Comparison of ENCODE assay signal across 13 mouse cellular contexts in genomic region chr5:128684621-128685020, GRCm38 (mm10). TPM values are rescaled to one million over a fixed set of nuclear protein-coding genes. Genes with fewer than 3 reads are reported as not detected.
DNase-seq lines count a peak whose midpoint lies in the region; ATAC-seq and TF ChIP-seq lines count a peak whose summit lies in the region.
"Had no signal": no experiment of that assay in that cellular context is flagged by ENCODE, and none has a peak within 500 bp of the region (broad histone marks: within the 10 kb centered on the region; RNA-seq: fewer than 3 reads in every experiment).

No protein-coding gene starts in this region.

- no peak overlapping the region for H3K4me3 ChIP-seq in lung, embryonic 14.5 days (ENCODE audit: low read depth, low read length)
- H3K4me3 ChIP-seq in forebrain, embryonic 11.5 days (ENCODE audit: low read depth, low read length): no peak overlapping the region
- H3K4me3 ChIP-seq in limb, embryonic 12.5 days (replicated peaks): peak overlapping the region; percentile 17; the same call in 1 of the 2 replicates
- no peak overlapping the region for H3K4me3 ChIP-seq in neural tube, embryonic 13.5 days
- H3K4me3 ChIP-seq in heart, embryonic 12.5 days: no peak overlapping the region

- TF ChIP-seq CTCF in lung, embryonic 14.5 days (IDR thresholded peaks at IDR 0.05; ENCODE audit: low read depth): no peak

- no peak overlapping the region for H3K27ac ChIP-seq in lung, embryonic 14.5 days (ENCODE audit: low read depth)
- H3K27ac ChIP-seq in forebrain, embryonic 11.5 days (ENCODE audit: low read depth, low read length): no peak overlapping the region
- H3K27ac ChIP-seq in limb, embryonic 12.5 days: peak overlapping the region; percentile 50
- no peak overlapping the region for H3K27ac ChIP-seq in neural tube, embryonic 13.5 days (replicated peaks)
- H3K27ac ChIP-seq in heart, embryonic 12.5 days (ENCODE audit: poor library complexity, severe bottlenecking): no peak overlapping the region

- 10% methylated on average over 15 of the region's 15 CpGs for WGBS in lung, embryonic 14.5 days
- 9% methylated on average over 15 of the region's 15 CpGs for WGBS in forebrain, embryonic 11.5 days
- WGBS in limb, embryonic 12.5 days: 12% methylated on average over 15 of the region's 15 CpGs
- 2% methylated on average over 15 of the region's 15 CpGs for WGBS in neural tube, embryonic 13.5 days
- WGBS in heart, embryonic 12.5 days: 28% methylated on average over 15 of the region's 15 CpGs

- H3K9ac ChIP-seq in lung, embryonic 14.5 days: no peak overlapping the region
- no peak overlapping the region for H3K9ac ChIP-seq in forebrain, embryonic 11.5 days (ENCODE audit: low read length)
- H3K9ac ChIP-seq in limb, embryonic 12.5 days (replicated peaks): no peak overlapping the region
- H3K9ac ChIP-seq in neural tube, embryonic 13.5 days: no peak overlapping the region
- no peak overlapping the region for H3K9ac ChIP-seq in heart, embryonic 12.5 days
- H3K9ac ChIP-seq: liver, postnatal 0 days had no signal

- no peaks in the 10 kb centered on the region for H3K36me3 ChIP-seq in lung, embryonic 14.5 days (ENCODE audit: insufficient read depth)
- H3K36me3 ChIP-seq in forebrain, embryonic 11.5 days (ENCODE audit: control insufficient read depth, insufficient read depth, low read length): no peaks in the 10 kb centered on the region
- no peaks in the 10 kb centered on the region for H3K36me3 ChIP-seq in limb, embryonic 12.5 days
- H3K36me3 ChIP-seq in neural tube, embryonic 13.5 days: no peaks in the 10 kb centered on the region
- H3K36me3 ChIP-seq in heart, embryonic 12.5 days: no peaks in the 10 kb centered on the region

- peaks cover 6% of the 10 kb centered on the region for H3K4me1 ChIP-seq in lung, embryonic 14.5 days (ENCODE audit: insufficient read depth)
- H3K4me1 ChIP-seq in forebrain, embryonic 11.5 days (replicated peaks; ENCODE audit: control insufficient read depth, insufficient read depth, low read length): no peaks in the 10 kb centered on the region
- peaks cover 11% of the 10 kb centered on the region; the same call in 1 of the 2 replicates for H3K4me1 ChIP-seq in limb, embryonic 12.5 days (replicated peaks)
- H3K4me1 ChIP-seq in neural tube, embryonic 13.5 days (replicated peaks): peaks cover 11% of the 10 kb centered on the region
- H3K4me1 ChIP-seq in heart, embryonic 12.5 days (replicated peaks): no peaks in the 10 kb centered on the region

- peak overlapping the region; percentile 50 for H3K4me2 ChIP-seq in lung, embryonic 14.5 days
- peak overlapping the region; percentile 16; the same call in 1 of the 2 replicates for H3K4me2 ChIP-seq in forebrain, embryonic 11.5 days (ENCODE audit: low read depth, low read length, severe bottlenecking)
- H3K4me2 ChIP-seq in limb, embryonic 12.5 days: peak overlapping the region; percentile 50
- H3K4me2 ChIP-seq in neural tube, embryonic 13.5 days: peak overlapping the region; percentile 34
- no peak overlapping the region for H3K4me2 ChIP-seq in heart, embryonic 12.5 days

- peak; percentile 85 for DNase-seq in lung, embryonic 14.5 days
- DNase-seq in lung, postnatal 14 days: no peak
- DNase-seq in forebrain, embryonic 11.5 days (ENCODE audit: low spot score): peak; percentile 62
- no peak for DNase-seq in natural killer cell, adult 2 months (ENCODE audit: low spot score in 2 of 2)
- DNase-seq in frontal cortex, postnatal 25 days (ENCODE audit: low spot score in 2 of 2): no peak
- DNase-seq: cerebellum, adult 11 months; gastrocnemius, postnatal 10 days; liver, postnatal 0 days had no signal

- H3K9me3 ChIP-seq in lung, embryonic 14.5 days (ENCODE audit: low read depth, low read length): no peaks in the 10 kb centered on the region; the same call in 1 of the 2 replicates
- peaks cover 6% of the 10 kb centered on the region; the same call in 1 of the 2 replicates for H3K9me3 ChIP-seq in forebrain, embryonic 11.5 days (ENCODE audit: control insufficient read depth, low read length)
- peaks cover 11% of the 10 kb centered on the region; the same call in 1 of the 2 replicates for H3K9me3 ChIP-seq in limb, embryonic 12.5 days
- peaks cover 21% of the 10 kb centered on the region; the same call in 1 of the 2 replicates for H3K9me3 ChIP-seq in neural tube, embryonic 13.5 days
- H3K9me3 ChIP-seq in heart, embryonic 12.5 days (replicated peaks): peaks cover 17% of the 10 kb centered on the region

- peak; percentile 89 for ATAC-seq in lung, embryonic 14.5 days (ENCODE audit: insufficient read depth)
- ATAC-seq in forebrain, embryonic 11.5 days (replicated peaks; ENCODE audit: low FRiP score): peak; percentile 42
- ATAC-seq in limb, embryonic 12.5 days (ENCODE audit: insufficient number of reproducible peaks, insufficient read depth, low FRiP score, low TSS enrichment, low read depth): no peak; the same call in 1 of the 2 replicates
- ATAC-seq in neural tube, embryonic 13.5 days (ENCODE audit: low read depth): peak; percentile 59; the same call in 1 of the 2 replicates
- no peak for ATAC-seq in heart, embryonic 12.5 days (ENCODE audit: insufficient number of reproducible peaks, low FRiP score)
- ATAC-seq: liver, postnatal 0 days had no signal

- no peaks in the 10 kb centered on the region for H3K27me3 ChIP-seq in lung, embryonic 14.5 days (ENCODE audit: insufficient read depth, low read length)
- H3K27me3 ChIP-seq in forebrain, embryonic 11.5 days (ENCODE audit: control insufficient read depth, insufficient read depth, low read length): no peaks in the 10 kb centered on the region
- no peaks in the 10 kb centered on the region for H3K27me3 ChIP-seq in limb, embryonic 12.5 days
- H3K27me3 ChIP-seq in neural tube, embryonic 13.5 days: no peaks in the 10 kb centered on the region
- H3K27me3 ChIP-seq in heart, embryonic 12.5 days (replicated peaks): peaks cover 11% of the 10 kb centered on the region; the same call in 1 of the 2 replicates
- H3K27me3 ChIP-seq: CH12.LX had no signal

RNA-seq across cellular contexts. Expression of gene Piwil1, which starts 17.7 kb away (rescaled TPM):
- polyA plus RNA-seq in lung, embryonic 14.5 days (2014; fragmentation: Nextera tagmentation; extraction: Ambion mirVana): not detected in 2 replicates
- polyA plus RNA-seq in forebrain, embryonic 11.5 days (2014; fragmentation: Nextera tagmentation; extraction: Ambion mirVana): not detected in 2 replicates
- not detected in 2 replicates for polyA plus RNA-seq in limb, embryonic 12.5 days (2016; fragmentation: Nextera tagmentation; extraction: Ambion mirVana)
- polyA plus RNA-seq in neural tube, embryonic 13.5 days (2015; fragmentation: Nextera tagmentation; extraction: Ambion mirVana): 0.07 and 0.14 TPM in 2 replicates
- polyA plus RNA-seq in heart, embryonic 12.5 days (2016; fragmentation: Nextera tagmentation; extraction: Ambion mirVana): not detected in 2 replicates
- polyA plus RNA-seq: intestine, embryonic 14.5 days; liver, postnatal 0 days had no signal

Comparison
In these comparisons a context has a peak if more than half of its experiments do, and no peak if none do; other contexts are left out.
1. DNase-seq: peak in lung, embryonic 14.5 days (single experiment) and forebrain, embryonic 11.5 days (single experiment); none in lung, postnatal 14 days (single experiment), natural killer cell, adult 2 months (0 of 2) and frontal cortex, postnatal 25 days (0 of 2).
2. ATAC-seq: peak in lung, embryonic 14.5 days (single experiment), forebrain, embryonic 11.5 days (single experiment) and neural tube, embryonic 13.5 days (single experiment); none in limb, embryonic 12.5 days (single experiment) and heart, embryonic 12.5 days (single experiment).